Mouse (Mus musculus): ENCODE results near the gene D10Wsu102e.
A peak's percentile ranks its signal among the peaks of the same experiment; 100 is the strongest.
"Not testable (repeated sequence)": the region's sequence is repeated elsewhere in the genome, so short reads cannot be mapped to it uniquely, and the experiment has no call there.

Gene D10Wsu102e

DNA sequence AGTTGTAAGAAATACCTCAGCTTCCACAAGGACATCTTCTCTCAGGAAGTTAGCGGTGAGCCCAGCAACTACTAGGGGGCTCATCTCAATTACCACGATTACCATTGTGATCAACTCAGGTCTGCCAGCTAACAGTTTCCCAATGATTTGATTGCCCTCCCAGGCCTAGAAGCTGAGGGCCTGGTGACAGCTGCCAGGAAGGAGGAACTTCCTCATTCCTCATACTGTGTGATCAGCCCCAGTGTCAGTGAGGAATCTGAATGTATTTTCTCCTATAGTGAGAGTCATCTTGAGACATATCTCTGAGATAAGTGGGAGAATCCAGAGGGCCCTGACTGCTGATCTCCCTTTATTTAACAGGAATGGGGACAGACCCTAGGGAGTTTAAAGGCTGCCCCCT is 37.3 kb downstream of the D10Wsu102e start:
- no peak for DNase-seq

DNA sequence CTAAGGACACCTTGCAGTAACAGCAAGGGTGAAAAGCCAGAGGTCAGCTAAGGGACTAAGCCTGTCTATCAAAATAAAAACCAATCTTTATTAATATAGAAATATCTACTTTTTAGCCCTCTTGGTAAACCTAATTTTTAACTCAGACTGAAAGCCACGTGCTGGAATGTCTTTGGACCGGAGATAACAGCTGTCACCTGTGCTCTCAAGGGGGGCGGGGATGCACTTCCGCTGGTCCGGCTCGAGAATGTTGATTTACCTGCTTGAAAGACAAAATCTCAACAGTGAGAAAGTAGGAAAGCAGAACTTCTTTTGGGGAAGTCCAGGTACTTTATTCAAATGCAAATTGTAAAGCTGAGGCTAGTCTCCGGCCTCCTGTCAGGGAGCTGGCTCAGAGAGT is 40.9 kb downstream of the D10Wsu102e start:
- DNase-seq = not testable (repeated sequence)

DNA sequence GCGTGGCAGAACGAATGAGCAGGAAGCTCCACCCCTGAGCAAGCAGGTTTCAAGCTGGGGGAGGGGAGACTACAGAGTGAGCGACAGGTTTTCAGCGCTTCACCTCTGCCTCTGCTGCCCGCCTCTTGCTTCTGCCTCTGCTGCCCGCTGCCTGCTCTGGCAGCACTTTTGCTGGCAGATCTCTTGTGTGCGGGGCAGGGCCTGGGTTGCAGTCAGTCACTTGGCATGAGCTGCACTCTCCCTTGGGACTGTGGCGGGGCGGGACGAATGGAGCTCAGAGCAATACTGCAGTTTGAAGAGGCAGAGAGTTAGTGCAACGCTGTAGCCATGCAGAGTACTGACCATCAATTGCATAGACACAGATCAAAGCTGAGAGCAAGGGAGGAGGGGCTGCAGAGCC is 45.0 kb downstream of the D10Wsu102e start:
- no peak for DNase-seq

DNA sequence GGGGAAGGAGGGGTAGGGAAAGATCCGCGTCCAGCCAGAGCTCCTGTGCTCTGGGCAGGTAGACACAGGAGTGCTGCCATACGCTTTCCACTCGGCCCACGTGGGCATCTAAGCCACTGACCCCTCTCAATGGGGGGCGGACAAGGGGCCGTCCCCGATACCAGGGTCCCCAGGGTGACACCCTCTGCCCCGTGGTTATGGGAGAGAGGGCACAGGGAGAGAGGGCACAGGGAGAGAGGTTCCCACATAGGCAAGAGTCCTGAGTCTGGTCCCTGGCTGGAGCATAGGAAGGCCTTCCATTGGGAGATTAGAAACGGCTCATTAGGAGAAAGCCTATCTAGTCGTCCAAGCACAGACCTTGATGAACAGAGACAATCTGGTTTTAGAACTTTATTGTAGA is 45.7 kb downstream of the D10Wsu102e start:
- DNase-seq = no peak

DNA sequence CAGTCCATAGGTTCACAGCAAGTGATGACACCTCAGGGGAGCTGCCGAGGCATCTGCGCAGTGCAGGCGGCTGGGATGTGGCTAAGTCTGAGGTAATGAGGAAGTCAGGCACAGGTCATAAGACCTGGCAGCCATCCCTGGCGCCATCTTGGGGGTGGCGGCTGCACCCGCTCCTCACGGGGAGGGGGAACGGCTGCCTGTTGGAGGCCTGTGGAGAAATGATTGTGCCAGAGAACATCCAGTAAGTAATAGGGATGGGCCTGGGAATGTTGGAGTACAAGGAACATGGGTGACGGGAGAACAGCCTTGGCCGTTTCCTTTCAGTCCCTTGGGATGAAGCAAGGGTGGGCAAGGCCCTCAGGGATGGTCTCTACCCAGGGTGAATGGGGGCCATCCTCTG is 47.1 kb downstream of the D10Wsu102e start:
- no peak for DNase-seq

DNA sequence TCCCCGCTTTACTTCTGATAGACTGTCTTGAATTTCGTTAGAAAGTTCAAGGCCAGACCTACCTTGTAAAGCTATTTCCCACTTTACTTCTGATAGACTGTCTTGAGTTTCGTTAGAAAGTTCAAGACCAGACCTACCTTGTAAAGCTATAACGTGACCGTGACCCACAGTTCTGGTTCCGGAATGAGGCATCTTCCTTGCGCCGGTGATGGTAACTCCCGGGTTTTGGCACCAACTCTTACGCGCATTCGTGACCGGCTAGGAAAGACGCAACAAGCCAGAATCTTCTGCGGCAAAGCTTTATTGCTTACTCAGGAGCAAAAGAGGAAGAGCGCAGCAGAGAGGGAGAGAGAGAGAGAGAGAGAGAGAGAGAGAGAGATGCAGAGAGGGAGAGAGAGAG is 58.4 kb downstream of the D10Wsu102e start:
- DNase-seq = not testable (repeated sequence)

DNA sequence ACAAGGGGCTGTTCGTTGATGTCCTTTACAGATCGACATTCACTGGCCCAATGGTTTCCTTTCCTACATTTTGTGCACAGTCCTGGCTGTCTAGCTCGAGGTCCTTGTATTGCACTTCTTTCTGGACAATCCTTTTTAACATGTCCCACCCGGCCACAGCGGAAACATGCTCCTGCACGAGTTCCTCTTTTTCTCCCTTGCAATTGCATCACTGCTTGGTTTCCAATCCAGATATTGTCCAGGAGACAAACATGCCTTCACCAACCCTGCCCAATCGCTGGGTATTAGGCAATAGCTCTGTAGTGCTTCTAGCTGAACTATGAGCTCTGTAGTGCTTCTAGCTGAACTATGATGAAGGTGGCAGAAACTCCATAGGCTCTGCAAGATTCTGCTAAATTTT is 88.6 kb downstream of the D10Wsu102e start:
- DNase-seq = no peak

DNA sequence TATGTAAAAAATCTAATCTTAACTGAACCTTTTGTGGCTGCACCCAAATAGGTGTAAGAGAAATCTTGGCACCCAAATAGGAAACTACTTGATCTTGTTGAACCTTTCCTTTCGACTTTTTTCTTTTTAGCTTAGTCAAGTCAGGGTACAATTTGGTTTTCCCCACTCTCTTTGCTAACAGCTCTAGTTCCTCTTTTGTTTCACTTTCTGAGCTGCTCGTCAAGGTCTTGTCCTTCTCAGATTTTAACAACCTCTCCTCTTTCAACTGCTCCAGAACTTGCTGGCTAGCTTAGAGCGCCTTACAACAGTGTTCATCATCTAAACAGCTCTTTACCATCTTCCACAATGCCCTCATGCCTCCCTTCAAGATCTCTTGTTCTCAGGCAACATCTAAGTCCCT is 97.5 kb downstream of the D10Wsu102e start:
- no peak for DNase-seq

DNA sequence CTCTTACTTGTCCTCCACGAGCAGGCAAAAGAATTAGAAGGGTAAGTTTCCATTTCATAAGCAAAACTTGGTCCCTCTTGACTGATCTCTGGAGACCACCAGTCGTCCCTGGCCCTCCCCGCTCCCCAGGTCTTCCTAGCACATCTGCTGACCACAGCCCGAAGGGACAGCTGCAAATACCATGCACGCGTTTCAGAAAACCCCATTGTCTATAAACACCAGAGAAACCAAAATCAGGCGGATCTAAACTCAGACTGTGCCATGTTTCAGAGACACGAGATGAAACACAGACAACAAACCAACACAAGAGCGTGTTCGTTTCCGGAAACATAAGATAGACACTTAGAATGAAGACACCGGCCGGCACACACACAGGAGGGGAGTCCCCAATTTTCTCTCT is 115.2 kb downstream of the D10Wsu102e start:
- no peak for DNase-seq

DNA sequence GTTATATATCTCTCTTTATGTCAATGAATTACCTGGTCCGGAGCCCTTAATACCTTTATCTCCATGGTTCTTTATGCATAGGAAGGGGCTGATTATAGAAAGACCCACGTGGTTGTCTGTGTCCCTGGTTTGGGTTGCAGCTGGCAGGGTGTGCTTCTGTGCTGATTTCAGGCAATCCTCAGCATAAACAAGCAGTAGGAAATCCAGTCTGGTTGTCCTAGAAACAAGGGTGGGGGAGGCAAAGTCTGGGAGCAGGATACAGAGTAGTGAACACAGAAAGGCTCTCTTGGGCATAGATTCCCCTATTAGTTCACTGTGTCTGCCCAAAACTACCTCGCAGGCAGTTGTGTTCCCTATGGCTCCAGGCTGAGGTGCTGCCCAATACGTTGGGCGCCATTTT is 117.3 kb downstream of the D10Wsu102e start:
- no peak for DNase-seq

DNA sequence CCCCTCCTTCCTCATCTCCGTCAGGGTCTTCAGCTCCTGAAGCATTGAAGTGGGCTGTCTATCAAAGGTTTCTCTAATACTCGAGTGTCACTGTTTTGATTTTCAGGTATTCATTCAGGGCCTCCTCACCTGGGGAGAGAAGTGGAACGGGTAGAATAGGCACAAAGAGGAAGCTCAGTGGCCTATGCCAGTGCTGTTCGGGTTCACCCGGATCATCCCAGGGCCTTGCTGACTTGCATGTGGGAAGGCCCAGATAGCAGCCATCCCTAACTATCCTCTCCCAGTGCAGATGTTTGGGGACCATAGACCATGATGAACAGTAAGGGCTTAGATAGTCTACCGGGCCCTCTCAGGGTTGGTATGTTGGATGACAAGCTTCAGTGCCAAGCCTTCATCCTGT is 130.5 kb downstream of the D10Wsu102e start:
- DNase-seq = no peak

DNA sequence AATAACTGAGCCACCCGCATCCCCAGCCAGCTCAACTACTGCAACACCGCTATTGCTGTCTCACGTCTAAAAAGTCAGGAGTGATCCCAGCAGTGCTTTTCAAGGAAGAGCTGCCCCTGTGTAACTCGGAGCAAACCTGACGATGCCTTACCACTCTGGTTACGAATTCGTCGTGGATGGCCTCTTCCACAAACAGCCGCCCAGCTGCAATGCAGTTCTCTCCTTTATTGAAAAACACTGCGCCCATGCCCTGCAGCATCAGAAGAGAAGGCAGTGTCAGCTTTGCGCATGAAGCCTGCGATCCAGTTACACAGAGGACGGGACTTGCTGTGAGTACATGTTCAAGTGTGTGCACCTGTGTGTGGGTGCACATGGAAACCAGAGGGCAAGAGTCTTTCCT is 137.3 kb downstream of the D10Wsu102e start:
- DNase-seq = no peak

DNA sequence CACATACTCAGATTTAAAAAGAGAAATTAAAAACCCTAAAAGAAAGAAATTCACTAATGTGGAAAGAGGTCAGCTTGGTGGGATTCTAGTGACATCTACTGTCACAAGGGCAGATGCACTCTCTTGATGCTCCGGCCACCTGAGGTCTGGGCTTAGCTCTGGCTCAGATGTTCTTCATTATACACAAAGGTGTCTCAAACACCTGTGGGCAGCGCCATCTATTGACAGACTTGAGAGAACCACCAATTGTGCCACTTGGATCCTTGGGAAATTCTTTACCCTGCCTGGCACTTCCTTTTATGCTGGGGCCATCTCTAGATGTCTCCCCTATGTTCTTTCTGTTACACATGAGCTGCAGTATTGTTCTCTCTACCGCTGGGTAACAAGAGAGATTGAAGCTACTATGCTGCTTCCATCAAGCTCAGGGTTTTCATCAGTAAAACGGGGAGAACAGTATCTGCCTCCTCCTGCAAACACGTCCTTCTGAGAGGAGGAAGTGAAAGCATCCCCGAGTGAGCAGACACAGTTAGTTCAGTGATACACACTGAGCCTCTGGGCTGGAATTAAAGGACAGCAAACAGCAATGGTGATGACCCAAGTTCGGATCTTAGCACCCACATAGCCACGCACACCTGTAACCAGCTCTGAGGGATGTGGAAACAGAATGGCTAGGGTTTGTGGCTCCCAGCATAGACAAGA is 149.1 kb downstream of the D10Wsu102e start:
- peak; percentile 46 for DNase-seq

DNA sequence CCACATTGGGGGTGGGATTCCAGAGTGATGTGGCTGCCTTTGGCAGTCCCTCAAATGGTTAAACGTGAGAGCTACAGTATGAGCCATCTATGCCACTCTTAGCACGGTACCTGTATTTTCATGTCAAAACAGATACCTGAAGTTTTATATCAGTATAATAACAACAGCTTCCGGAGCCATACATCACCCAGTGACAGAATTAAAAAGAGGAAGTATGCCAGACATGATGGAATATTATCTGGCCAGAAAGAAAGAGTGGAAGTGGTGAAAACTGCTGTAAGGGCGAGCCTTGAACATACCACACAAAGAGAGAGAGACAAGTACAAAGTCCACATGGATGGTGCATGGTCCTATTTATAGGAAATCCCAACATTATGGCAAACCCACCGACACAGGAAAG is 151.3 kb downstream of the D10Wsu102e start:
- DNase-seq = no peak

DNA sequence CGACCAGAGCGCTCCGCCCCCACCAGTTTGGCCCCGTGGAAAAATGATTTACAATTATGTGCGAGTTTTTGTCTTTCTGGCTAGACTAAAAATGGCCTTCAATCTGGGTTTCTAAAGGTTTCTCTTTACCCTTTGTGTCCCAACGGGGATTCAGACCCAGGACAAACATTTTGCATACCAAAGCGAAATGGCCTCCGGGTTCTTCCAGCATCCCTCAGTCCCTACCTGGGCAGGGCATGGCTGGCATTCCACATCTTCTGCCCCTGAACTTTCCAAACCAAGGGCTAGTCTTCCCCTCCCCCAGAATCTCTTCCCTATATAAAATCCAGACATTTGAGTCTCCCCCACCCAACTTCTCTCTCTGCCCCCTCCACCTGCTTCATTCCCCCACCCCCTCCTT is 153.7 kb downstream of the D10Wsu102e start:
- DNase-seq = no peak

DNA sequence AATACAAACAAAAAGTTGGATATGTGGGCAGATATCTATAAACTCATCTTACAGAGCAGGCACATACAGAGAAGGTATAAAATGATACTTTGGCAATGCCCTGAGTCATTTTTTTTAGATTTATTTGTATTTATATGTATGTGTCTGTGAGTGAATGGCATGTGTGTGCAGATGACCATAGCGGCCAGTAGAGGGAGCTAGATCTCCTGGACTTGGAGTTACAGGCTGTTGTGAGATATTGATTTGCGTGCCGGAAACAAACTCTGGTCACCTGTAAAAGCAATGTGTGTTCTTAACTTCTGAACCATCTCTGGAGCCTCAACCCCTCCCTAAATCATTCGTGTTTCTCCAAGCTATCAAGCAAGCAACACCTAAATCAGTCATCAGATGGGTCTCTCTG is 161.0 kb downstream of the D10Wsu102e start:
- DNase-seq = no peak

DNA sequence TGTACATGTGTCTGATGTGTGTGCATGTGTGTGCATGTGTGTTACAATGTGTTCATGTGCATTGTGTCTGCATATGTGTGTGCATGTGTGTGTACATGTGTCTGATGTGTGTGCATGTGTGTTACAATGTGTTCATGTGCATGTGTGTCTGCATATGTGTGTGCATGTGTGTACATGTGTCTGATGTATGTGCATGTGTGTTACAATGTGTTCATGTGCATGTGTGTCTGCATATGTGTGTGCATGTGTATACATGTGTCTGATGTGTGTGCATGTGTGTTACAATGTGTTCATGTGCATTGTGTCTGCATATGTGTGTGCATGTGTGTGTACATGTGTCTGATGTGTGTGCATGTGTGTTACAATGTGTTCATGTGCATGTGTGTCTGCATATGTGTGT is 164.2 kb downstream of the D10Wsu102e start:
- not testable (repeated sequence) for DNase-seq

DNA sequence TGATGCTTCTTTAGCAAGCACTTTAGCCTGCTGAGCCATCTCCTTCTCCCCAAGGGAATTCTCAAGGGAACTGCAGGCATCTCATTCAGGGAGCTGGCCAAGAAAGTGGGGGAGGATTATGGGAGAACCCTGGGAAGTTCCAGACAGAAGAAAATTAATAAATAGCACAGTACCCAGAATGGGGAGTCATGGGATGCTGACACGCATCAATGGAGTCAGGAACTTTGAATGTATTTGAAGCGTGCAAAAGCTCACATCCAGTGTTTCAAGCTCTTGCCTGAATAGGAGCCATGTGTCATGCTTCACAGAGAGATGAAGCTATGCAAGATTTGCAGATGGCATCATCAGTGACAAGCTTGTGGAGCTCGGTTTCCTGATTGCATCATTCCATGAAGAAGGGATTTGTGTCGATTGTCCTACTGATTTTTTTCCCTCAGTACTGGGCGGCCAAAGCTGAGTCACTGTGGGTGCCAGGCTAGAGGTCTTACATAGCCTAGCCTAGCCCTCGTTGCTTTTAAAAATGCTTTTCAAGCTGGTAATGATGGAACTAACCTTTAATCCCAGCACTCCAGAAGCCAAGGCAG is 170.5 kb downstream of the D10Wsu102e start:
- no peak for DNase-seq

DNA sequence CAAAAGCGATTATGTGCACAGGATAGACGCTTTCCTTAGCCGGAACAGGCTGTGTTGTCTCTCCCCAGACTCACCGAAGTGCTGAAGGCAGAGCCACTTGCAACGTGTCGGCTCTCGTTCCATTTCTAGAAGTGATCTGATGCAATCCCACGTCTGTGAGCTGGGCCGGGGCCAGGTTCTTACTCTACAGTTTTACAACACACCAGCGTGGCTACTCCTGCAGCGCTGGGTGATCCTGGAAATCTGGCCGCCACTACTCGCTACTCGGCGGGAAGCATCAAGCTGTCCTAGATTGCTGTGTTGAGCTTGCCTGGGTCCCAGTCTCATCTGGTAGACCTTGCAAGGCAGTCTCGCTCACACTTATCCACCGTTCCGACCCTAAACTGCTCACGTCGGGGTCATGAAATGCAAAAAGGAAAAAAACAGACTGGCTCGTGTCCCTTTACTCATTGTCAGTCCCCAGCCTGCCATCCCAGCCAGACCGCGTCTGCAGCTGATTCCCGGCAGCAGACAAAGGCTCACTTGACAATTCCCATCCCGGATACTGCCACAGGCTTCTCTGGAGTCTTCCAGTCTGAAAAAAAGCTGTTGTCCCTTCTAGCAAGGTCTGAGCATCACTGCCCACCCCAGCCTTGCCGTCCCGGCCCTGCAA is 173.4 kb downstream of the D10Wsu102e start:
- DNase-seq = peak; percentile 91

DNA sequence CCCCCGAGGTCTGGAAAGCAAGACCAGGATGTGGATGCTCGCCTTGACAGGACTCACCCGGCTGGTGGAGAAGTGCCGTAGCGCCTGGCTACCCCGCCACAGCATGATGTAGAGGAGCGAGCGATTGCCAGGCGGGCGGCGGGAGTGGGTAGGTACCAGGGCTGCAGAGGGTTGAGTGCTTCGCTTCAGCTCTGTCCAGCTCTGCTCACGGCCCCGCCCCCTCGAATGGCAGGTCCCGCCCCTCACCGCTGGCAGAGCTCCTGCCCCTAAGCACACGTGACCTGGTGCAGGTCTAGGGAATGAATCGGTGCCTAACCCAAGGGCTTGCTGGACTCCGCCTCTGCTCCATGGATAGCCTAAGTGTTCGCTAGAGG is 173.9 kb downstream of the D10Wsu102e start, which contains the start of gene Aldh1l2:
Aldh1l2 (minus strand) TSS at position 231 of the 374 bp plus-strand sequence.
- DNase-seq = peak; percentile 88

DNA sequence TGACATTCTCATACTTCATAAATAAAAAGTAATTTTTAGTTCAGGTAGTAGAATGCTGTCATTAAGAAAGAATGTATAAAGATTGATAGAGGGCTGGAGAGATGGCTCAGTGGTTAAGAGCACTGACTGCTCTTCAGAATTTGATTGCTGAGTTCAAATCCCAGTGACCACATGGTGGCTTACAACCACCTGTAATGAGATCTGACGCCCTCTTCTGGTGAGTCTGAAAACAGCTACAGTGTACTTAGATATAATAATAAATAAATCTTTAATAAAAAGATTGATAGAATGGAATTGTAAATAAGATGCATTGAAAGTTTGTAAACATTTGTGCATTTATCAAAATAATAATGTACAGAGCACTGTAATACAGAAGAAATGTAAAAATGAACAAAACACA is 176.4 kb downstream of the D10Wsu102e start:
- peak; percentile 26 for DNase-seq
